Mouse (Mus musculus) left cerebral cortex, postnatal 25 days (tissue): ENCODE measurements around the gene Maco1. TPM values are rescaled to one million over a fixed set of nuclear protein-coding genes. Genes with fewer than 3 reads are reported as not detected.
A peak's percentile ranks its signal among the peaks of the same experiment; 100 is the strongest.

Experiments used
- DNase-seq, 2 experiments: peaks; one replicate each; pipeline ENCODE4 v3.0.0; 2022; ENCODE audit warnings: low spot score in 2 of 2, mixed read lengths in 1 of 2
- intact Hi-C: fragments of 180-260 bp; cut with DNase I; formaldehyde crosslinking; loops from one replicate; pipeline ENCODE4 v1.15.1; 2025
- total RNA-seq, 2 experiments: library from RNA; stranded (reverse); gene quantifications; 2 replicates each; pipeline ENCODE4 v1.2.3; 2021

The Maco1 gene
- total RNA-seq, 2 experiments from 2014 or later: 49.2 to 52.0 TPM

DNA sequence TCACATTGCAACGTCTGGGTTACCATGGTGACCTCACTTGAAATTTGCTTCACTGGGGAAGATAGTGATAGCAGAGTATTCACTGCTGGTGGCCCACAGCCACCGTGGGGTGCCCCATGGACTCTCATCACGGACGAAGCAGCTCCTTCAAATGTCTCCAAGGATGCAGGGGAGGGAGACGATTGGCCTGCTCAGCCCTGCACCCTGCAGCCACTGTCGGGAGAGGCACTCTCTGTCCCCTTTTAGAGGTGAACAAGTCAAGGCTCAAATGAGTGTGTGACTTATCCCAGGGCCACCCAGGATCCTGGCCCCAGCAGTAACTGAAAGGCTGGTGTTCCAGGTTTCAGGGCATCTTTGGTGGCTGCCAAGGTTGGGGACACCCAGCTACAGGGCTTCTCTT lies 61.4 kb downstream of the Maco1 start:
- no peak for DNase-seq
- intact Hi-C loops: loop anchor here (2.0 kb wide), 1 partner anchor 87 kb away; no protein-coding TSS in a partner anchor

DNA sequence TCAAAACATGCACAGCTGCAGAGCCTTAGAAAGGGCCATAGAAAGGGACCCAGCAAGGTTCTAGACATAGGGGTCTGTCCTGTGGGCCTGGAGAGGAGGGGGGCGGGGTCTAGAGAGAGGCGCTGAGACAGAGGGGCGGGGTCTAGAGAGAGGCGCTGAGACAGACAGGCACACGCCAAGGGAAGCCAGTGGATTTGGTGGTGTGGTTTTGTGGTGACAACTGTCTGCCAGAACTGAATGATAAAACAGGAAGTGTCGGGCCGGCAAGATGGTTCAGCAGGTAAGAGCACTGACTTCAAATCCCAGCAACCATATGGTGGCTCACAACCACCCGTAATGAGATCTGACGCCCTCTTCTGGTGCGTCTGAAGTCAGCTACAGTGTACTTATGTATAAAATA lies 66.2 kb downstream of the Maco1 start:
- intact Hi-C loops: no loop called here
- no peak for DNase-seq

- intact Hi-C loops: no loop called here
- DNase-seq: no peak
These were observed 68.4 kb downstream of the Maco1 start for GRCm38 (mm10) chr4:134784701-134785100.

DNA sequence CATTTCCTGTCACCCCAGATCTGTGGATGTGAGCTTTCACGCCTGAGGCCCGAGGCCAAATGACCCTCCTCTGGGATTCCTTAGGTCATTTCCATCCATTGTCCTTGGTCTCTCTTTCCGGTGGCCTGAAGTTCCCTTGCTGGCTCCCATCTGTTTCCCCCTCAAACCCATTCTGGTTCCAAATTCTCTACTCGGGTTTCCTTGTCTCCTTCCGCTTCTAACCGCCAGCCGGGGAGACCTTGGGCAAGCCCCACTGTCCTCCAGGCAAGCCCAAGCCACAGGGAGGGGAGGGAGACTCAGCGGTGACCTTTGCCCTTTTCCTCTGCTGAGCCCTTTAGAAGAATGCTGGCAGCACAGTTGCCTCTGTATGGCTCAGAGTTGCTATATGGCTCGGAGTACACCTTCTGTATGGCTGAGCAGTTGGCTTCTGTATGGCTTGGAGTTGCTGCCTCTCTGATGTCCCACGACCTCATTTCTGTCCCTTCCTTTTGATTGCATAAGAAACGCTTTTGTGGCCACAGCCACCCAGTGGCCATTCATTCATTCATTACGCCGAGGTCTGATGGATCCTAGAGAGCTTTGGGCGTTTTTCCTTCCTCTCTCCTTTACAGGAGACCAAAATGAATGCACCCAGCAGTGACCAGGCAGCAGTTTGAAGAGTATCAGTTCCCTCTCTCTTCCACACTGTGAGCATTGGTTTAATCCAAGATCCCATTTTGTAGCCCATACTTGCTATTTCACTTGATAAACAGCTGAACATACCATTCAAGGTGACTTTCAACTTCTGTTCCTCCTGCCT lies 73.8 kb downstream of the Maco1 start:
- DNase-seq: no peak
- intact Hi-C loops: no loop called here

- no peak for DNase-seq
- intact Hi-C loops: no loop called here
These were observed 76.9 kb downstream of the Maco1 start for GRCm38 (mm10) chr4:134776246-134776645.

- intact Hi-C loops: no loop called here
- DNase-seq: no peak
These were observed 77.8 kb downstream of the Maco1 start for GRCm38 (mm10) chr4:134775234-134775944.

DNA sequence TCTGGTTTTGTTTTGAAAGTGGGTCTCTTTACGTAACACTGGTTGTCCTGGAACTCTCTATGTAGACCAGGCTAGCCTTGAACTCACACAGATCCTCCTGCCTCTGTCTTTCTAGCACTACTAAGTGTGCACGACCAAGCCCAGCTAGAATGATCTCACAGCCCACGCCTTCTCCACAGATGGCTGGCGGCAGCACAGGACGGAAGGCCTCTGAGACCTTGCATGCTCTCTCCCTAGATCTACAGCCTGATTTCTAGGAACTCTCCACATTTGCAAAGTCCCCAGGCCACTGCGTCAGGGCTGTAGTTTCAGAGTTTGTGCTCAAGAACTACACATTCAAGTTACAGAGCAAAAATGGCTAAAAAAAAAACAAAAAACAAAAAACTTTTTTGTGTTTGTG lies 79.0 kb downstream of the Maco1 start:
- intact Hi-C loops: no loop called here
- no peak for DNase-seq

DNA sequence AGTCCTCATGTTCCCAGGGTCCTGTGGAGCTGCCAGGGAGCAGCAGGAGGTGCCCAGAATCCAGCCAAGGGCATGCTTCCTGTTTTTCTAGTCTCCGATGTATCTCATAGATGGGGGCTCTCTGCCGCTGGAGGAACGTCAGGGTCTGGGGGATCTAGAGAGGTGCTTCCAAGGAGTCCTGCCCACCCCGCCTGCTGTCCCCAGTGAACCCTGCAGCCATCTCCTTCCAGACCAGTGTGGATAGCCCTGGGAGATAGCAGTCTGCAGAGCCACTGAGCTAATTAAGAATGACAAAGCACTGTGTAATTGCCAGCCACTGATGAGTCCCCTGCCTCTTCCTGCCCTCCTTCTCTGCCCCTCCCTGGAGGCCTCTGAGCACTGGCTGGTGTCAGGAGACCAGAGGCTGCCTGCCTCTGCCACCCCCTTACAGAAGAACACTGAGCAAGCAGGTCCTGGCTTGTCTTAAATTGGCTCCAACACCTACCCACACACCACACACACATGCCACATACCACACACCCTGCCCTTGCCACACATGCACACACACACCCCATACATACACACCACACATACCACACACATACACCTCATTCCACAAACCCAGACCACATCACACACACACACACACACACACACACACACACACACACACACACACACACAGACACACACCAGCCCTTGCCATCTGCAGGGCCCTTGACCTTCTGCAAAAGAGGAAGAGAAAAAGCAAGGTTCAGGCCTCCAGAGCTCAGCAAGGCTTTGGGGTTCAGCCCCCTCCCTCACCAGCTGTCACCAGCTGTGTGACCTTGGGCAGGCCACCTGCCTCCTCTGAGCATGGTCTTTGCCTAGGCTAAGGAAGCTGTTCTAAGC lies 80.1 kb downstream of the Maco1 start:
- intact Hi-C loops: no loop called here

GRCm38 (mm10) chr4:134769891-134770290 lies 83.3 kb downstream of the Maco1 start:
- intact Hi-C loops: no loop called here
- no peak for DNase-seq

More for the DNA sequence above, 80.1 kb downstream of the Maco1 start:
- peak in 1 of 2 experiments; percentile 24 for DNase-seq

GRCm38 (mm10) chr4:134769081-134769811 lies 83.9 kb downstream of the Maco1 start:
- no peak for DNase-seq
- intact Hi-C loops: no loop called here

- intact Hi-C loops: no loop called here
- DNase-seq: no peak
These were observed 84.8 kb downstream of the Maco1 start for GRCm38 (mm10) chr4:134768226-134768888.

- peak; percentile 46 to 50 for DNase-seq
- intact Hi-C loops: no loop called here
These were observed 85.5 kb downstream of the Maco1 start, which contains the start of gene Ldlrap1 for GRCm38 (mm10) chr4:134767426-134768225. Gene Ldlrap1 (minus strand): TSS chr4:134768024.

GRCm38 (mm10) chr4:134766904-134767425 lies 86.2 kb downstream of the Maco1 start:
- intact Hi-C loops: no loop called here

GRCm38 (mm10) chr4:134766277-134766676 lies 86.9 kb downstream of the Maco1 start:
- no peak for DNase-seq
- intact Hi-C loops: no loop called here

More at GRCm38 (mm10) chr4:134766904-134767425, 86.2 kb downstream of the Maco1 start:
- DNase-seq: no peak

- no peak for DNase-seq
- intact Hi-C loops: no loop called here
These were observed 88.8 kb downstream of the Maco1 start for GRCm38 (mm10) chr4:134764333-134764732.

DNA sequence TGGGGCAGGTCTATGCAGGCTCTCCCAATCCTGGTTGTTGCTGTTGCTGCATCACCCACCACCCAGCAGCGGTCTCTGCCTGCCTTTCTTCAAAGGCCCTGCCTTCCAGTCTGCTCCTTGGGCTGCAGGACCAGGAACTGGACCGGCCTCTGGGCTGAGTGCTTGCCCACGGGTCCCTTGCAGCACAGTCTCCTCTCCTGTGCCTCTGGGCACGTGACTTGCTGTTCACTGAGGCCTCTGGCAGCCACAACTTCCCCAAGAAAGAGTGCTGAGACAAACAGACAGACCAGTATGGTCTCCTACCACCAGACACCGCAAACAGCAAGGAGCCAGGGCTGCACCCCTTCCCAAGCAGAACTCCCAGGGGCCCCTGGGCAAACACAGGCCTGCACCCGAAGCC lies 90.8 kb downstream of the Maco1 start:
- DNase-seq: no peak
- intact Hi-C loops: no loop called here

DNA sequence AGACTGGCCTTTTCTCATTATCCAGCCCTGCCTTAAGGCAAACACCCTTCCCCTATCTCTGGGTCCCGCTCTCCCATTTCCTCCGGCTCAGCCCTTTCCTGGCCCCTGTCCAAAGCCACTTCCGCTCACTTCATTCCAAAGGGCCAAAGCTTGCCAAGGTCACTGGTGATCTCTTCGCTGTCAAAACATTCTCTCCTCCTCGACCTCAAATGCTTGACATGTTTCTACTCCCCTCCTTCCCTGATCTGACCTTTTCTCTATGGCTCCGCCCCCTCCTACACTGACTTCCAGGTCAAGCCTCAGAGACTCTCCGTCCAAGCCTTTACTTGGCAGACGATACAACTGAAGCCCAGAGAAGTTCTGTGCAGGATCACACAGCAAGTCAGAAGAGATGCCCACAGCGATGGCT lies 92.3 kb downstream of the Maco1 start:
- intact Hi-C loops: no loop called here
- DNase-seq: no peak

GRCm38 (mm10) chr4:134760281-134760680 lies 92.9 kb downstream of the Maco1 start:
- intact Hi-C loops: no loop called here
- no peak for DNase-seq
